Comparison of ENCODE assay signal across 11 mouse cellular contexts in genomic region chr8:87975466-87975809, GRCm38 (mm10). TPM values are rescaled to one million over a fixed set of nuclear protein-coding genes. Genes with fewer than 3 reads are reported as not detected.
DNase-seq lines count a peak whose midpoint lies in the region; ATAC-seq and TF ChIP-seq lines count a peak whose summit lies in the region.
"Had no signal": no experiment of that assay in that cellular context is flagged by ENCODE, and none has a peak within 500 bp of the region (broad histone marks: within the 10 kb centered on the region; RNA-seq: fewer than 3 reads in every experiment).

No protein-coding gene starts in this region.

- H3K27ac ChIP-seq in hindbrain, embryonic 12.5 days = no peak overlapping the region
- no peak overlapping the region for H3K27ac ChIP-seq in hindbrain, embryonic 11.5 days (ENCODE audit: low read depth, low read length)
- peak overlapping the region; percentile 68 for H3K27ac ChIP-seq in brown adipose tissue, adult 24 weeks (replicated peaks; ENCODE audit: low read depth, low read length)
- H3K27ac ChIP-seq in limb, embryonic 10.5 days = peak overlapping the region; percentile 87

- H3K9ac ChIP-seq in hindbrain, embryonic 12.5 days = no peak overlapping the region
- no peak overlapping the region for H3K9ac ChIP-seq in hindbrain, embryonic 11.5 days (ENCODE audit: low read depth, low read length)

- peaks cover 20% of the 10 kb centered on the region for H3K4me1 ChIP-seq in hindbrain, embryonic 12.5 days
- peaks cover 11% of the 10 kb centered on the region for H3K4me1 ChIP-seq in hindbrain, embryonic 11.5 days (replicated peaks; ENCODE audit: control insufficient read depth, insufficient read depth, low read length)
- H3K4me1 ChIP-seq in E14TG2a.4 (replicated peaks; ENCODE audit: low read depth, low read length) = peaks cover 68% of the 10 kb centered on the region
- H3K4me1 ChIP-seq in brown adipose tissue, adult 24 weeks (ENCODE audit: control insufficient read depth, insufficient read depth, insufficient read length, low read length) = peaks cover 8% of the 10 kb centered on the region
- peaks cover 35% of the 10 kb centered on the region for H3K4me1 ChIP-seq in limb, embryonic 10.5 days

- H3K36me3 ChIP-seq in hindbrain, embryonic 12.5 days = no peaks in the 10 kb centered on the region
- no peaks in the 10 kb centered on the region for H3K36me3 ChIP-seq in hindbrain, embryonic 11.5 days (ENCODE audit: control insufficient read depth, insufficient read depth, low read length)
- H3K36me3 ChIP-seq in E14TG2a.4 (ENCODE audit: insufficient read depth, low read length) = no peaks in the 10 kb centered on the region
- no peaks in the 10 kb centered on the region for H3K36me3 ChIP-seq in limb, embryonic 10.5 days

- peak overlapping the region; percentile 55; the same call in 1 of the 2 replicates for H3K4me2 ChIP-seq in hindbrain, embryonic 12.5 days (replicated peaks)
- no peak overlapping the region for H3K4me2 ChIP-seq in hindbrain, embryonic 11.5 days (replicated peaks; ENCODE audit: low read depth, low read length)

- no peak for ATAC-seq in hindbrain, embryonic 12.5 days (ENCODE audit: low FRiP score)
- ATAC-seq in hindbrain, embryonic 11.5 days (ENCODE audit: low FRiP score) = no peak
- ATAC-seq in megakaryocyte progenitor cell, adult 5-6 weeks (replicated peaks; ENCODE audit: poor library complexity) = no peak

- TF ChIP-seq CTCF in E14TG2a.4 (conservative IDR thresholded peaks at IDR 0.05; ENCODE audit: low read length) = no peak

- H3K4me3 ChIP-seq in hindbrain, embryonic 12.5 days = no peak overlapping the region
- no peak overlapping the region for H3K4me3 ChIP-seq in hindbrain, embryonic 11.5 days (ENCODE audit: low read depth, low read length)
- peak overlapping the region; percentile 72 for H3K4me3 ChIP-seq in E14TG2a.4 (replicated peaks; ENCODE audit: low read length)
- no peak overlapping the region for H3K4me3 ChIP-seq in brown adipose tissue, adult 24 weeks (ENCODE audit: insufficient read depth, low read depth, low read length)
- peak overlapping the region; percentile 45 for H3K4me3 ChIP-seq in limb, embryonic 10.5 days
- H3K4me3 ChIP-seq: megakaryocyte, embryonic 14.5 days had no signal

- DNase-seq in hindbrain, embryonic 11.5 days (ENCODE audit: low spot score) = no peak
- peak; percentile 60 for DNase-seq in limb, embryonic 10.5 days (ENCODE audit: low spot score)
- DNase-seq in cerebellum, postnatal 36 days = no peak
- no peak for DNase-seq in right cerebral cortex, adult 18-20 months
- DNase-seq: cerebellum, adult 11-12 months had no signal

- peaks cover 10% of the 10 kb centered on the region; the same call in 1 of the 2 replicates for H3K27me3 ChIP-seq in hindbrain, embryonic 12.5 days
- H3K27me3 ChIP-seq in hindbrain, embryonic 11.5 days (ENCODE audit: control insufficient read depth, insufficient read depth, low read length) = no peaks in the 10 kb centered on the region
- H3K27me3 ChIP-seq in E14TG2a.4 (ENCODE audit: insufficient read depth, low read length) = no peaks in the 10 kb centered on the region
- H3K27me3 ChIP-seq in limb, embryonic 10.5 days (ENCODE audit: low read depth, poor library complexity, severe bottlenecking) = no peaks in the 10 kb centered on the region

- no peaks in the 10 kb centered on the region for H3K9me3 ChIP-seq in hindbrain, embryonic 12.5 days (replicated peaks)
- no peaks in the 10 kb centered on the region for H3K9me3 ChIP-seq in hindbrain, embryonic 11.5 days (ENCODE audit: control insufficient read depth, low read length)
- peaks cover 5% of the 10 kb centered on the region; the same call in 1 of the 2 replicates for H3K9me3 ChIP-seq in E14TG2a.4 (ENCODE audit: low read length)
- no peaks in the 10 kb centered on the region for H3K9me3 ChIP-seq in limb, embryonic 10.5 days (replicated peaks)
- H3K9me3 ChIP-seq: megakaryocyte, embryonic 14.5 days had no signal

- WGBS in hindbrain, embryonic 12.5 days = 20% methylated on average over 1 of the region's 1 CpGs
- 17% methylated on average over 1 of the region's 1 CpGs for WGBS in hindbrain, embryonic 11.5 days
- 12% methylated on average over 1 of the region's 1 CpGs for WGBS in limb, embryonic 10.5 days

RNA-seq across cellular contexts. Expression of gene Zfp423, which starts 16.0 kb away (rescaled TPM):
- 58.1 and 63.0 TPM in 2 replicates for polyA plus RNA-seq in hindbrain, embryonic 12.5 days (2016; fragmentation: Nextera tagmentation; extraction: Ambion mirVana)
- 43.3 and 49.5 TPM in 2 replicates for polyA plus RNA-seq in hindbrain, embryonic 11.5 days (2014; fragmentation: Nextera tagmentation; extraction: Ambion mirVana)
- polyA plus RNA-seq in brown adipose tissue, adult 24 weeks (2012; ENCODE audit: insufficient read depth, insufficient read length, missing spikeins) = 10.1 and 14.0 TPM in 2 replicates
- polyA plus RNA-seq in limb, embryonic 10.5 days (2016; fragmentation: Nextera tagmentation; extraction: Ambion mirVana) = 23.6 and 29.4 TPM in 2 replicates
- total RNA-seq in megakaryocyte progenitor cell, adult 5-6 weeks (2015) = not detected in 2 replicates
- total RNA-seq in megakaryocyte progenitor cell, adult 5-6 weeks (2017) = not detected in 2 replicates
- total RNA-seq: MEL had no signal

Comparison
In these comparisons a context has a peak if more than half of its experiments do, and no peak if none do; other contexts are left out.
1. H3K27ac ChIP-seq: peak in brown adipose tissue, adult 24 weeks (single experiment) and limb, embryonic 10.5 days (single experiment); none in hindbrain, embryonic 12.5 days (single experiment) and hindbrain, embryonic 11.5 days (single experiment).
2. H3K4me3 ChIP-seq: peak in E14TG2a.4 (single experiment) and limb, embryonic 10.5 days (single experiment); none in hindbrain, embryonic 12.5 days (single experiment), hindbrain, embryonic 11.5 days (single experiment) and brown adipose tissue, adult 24 weeks (single experiment).